Mouse (Mus musculus) neural tube, embryonic 15.5 days (tissue): ENCODE data around the gene Ccr7. TPM values are rescaled to one million over a fixed set of nuclear protein-coding genes. Genes with fewer than 3 reads are reported as not detected.
A peak's percentile ranks its signal among the peaks of the same experiment; 100 is the strongest.

Experiments used
- ATAC-seq: fragments of 200-750 bp; cut with Nextera tagmentation; 2 replicates; pipeline ENCODE4 v1.8.0; 2017; ENCODE audit warnings: mild to moderate bottlenecking, moderate TSS enrichment, moderate library complexity; ENCODE audit not compliant: low FRiP score
- H3K27ac ChIP-seq: fragments of 300-500 bp; sonication (generic); replicated peaks from 2 replicates; pipeline ENCODE4 v1.5.1; 2015; ENCODE audit warnings: mild to moderate bottlenecking, inconsistent platforms
- H3K27me3 ChIP-seq: fragments of 300-500 bp; sonication (generic); replicated peaks from 2 replicates; pipeline ENCODE4 v1.6.1; 2015; ENCODE audit warnings: inconsistent platforms
- H3K36me3 ChIP-seq: fragments of 300-500 bp; sonication (generic); 2 replicates; pipeline ENCODE4 v1.6.1; 2015; ENCODE audit warnings: inconsistent platforms
- H3K4me1 ChIP-seq: fragments of 300-500 bp; sonication (generic); 2 replicates; pipeline ENCODE4 v1.6.1; 2015; ENCODE audit warnings: inconsistent platforms
- H3K4me2 ChIP-seq: fragments of 300-500 bp; sonication (generic); 2 replicates; pipeline ENCODE4 v1.6.1; 2015; ENCODE audit warnings: inconsistent platforms, mild to moderate bottlenecking, moderate library complexity
- H3K4me3 ChIP-seq: fragments of 300-500 bp; sonication (generic); replicated peaks from 2 replicates; pipeline ENCODE4 v1.5.1; 2015; ENCODE audit warnings: mild to moderate bottlenecking, inconsistent platforms
- H3K9ac ChIP-seq: fragments of 300-500 bp; sonication (generic); replicated peaks from 2 replicates; pipeline ENCODE4 v1.6.1; 2015; ENCODE audit warnings: mild to moderate bottlenecking, inconsistent platforms
- H3K9me3 ChIP-seq: fragments of 300-500 bp; sonication (generic); replicated peaks from 2 replicates; pipeline ENCODE4 v1.6.1; 2016; ENCODE audit warnings: inconsistent platforms
- WGBS: fragments of 180-500 bp; shearing (Covaris S2); methylation state at CpG from one replicate; pipeline ENCODE4 v1.1.7; 2015; ENCODE audit warnings: mixed read lengths; 5-methylcytosine and 5-hydroxymethylcytosine counted together
- polyA plus RNA-seq: library from polyadenylated mRNA; unstranded; fragments of >200 nt; fragmentation: Nextera tagmentation; extraction: Ambion mirVana; gene quantifications from 2 replicates; pipeline ENCODE4 v1.2.1, GENCODE M21; 2015

Gene Ccr7
- polyA plus RNA-seq, 1 experiment from 2014 or later: not detected

- H3K27ac ChIP-seq: no peak overlapping the region
- WGBS: 36% methylated on average over 3 of the region's 3 CpGs
- H3K4me1 ChIP-seq: peaks cover 14% of the 10 kb centered on the region
- no peak overlapping the region for H3K4me2 ChIP-seq
- no peaks in the 10 kb centered on the region for H3K36me3 ChIP-seq
- no peak overlapping the region for H3K9ac ChIP-seq
- ATAC-seq: no peak
- H3K27me3 ChIP-seq: no peaks in the 10 kb centered on the region
- no peaks in the 10 kb centered on the region for H3K9me3 ChIP-seq
- no peak overlapping the region for H3K4me3 ChIP-seq
These were observed 32.2 kb downstream of the Ccr7 start for GRCm38 (mm10) chr11:99122703-99123102.

GRCm38 (mm10) chr11:99121218-99121631 is 33.7 kb downstream of the Ccr7 start:
- Histone ChIP-seq H3K4me2 (no peak overlapping the region), H3K9ac (no peak overlapping the region), H3K36me3 (no peaks in the 10 kb centered on the region), H3K9me3 (no peaks in the 10 kb centered on the region), H3K27me3 (no peaks in the 10 kb centered on the region), H3K4me3 (no peak overlapping the region), H3K4me1 (peaks cover 14% of the 10 kb centered on the region), H3K27ac (peak overlapping the region; percentile 66; the same call in 1 of the 2 replicates)
- ATAC-seq: no peak
- 39% methylated on average over 14 of the region's 14 CpGs for WGBS

- ATAC-seq: no peak
- peaks cover 14% of the 10 kb centered on the region for H3K4me1 ChIP-seq
- no peaks in the 10 kb centered on the region for H3K27me3 ChIP-seq
- H3K36me3 ChIP-seq: no peaks in the 10 kb centered on the region
- peak overlapping the region; percentile 66 for H3K27ac ChIP-seq
- H3K4me2 ChIP-seq: no peak overlapping the region
- no peaks in the 10 kb centered on the region for H3K9me3 ChIP-seq
- H3K9ac ChIP-seq: no peak overlapping the region
- 44% methylated on average over 20 of the region's 20 CpGs for WGBS
- no peak overlapping the region for H3K4me3 ChIP-seq
These were observed 34.2 kb downstream of the Ccr7 start for GRCm38 (mm10) chr11:99120524-99121217.

GRCm38 (mm10) chr11:99118963-99119362 is 35.9 kb downstream of the Ccr7 start:
- Histone ChIP-seq H3K9me3 (no peaks in the 10 kb centered on the region), H3K27ac (no peak overlapping the region), H3K36me3 (no peaks in the 10 kb centered on the region), H3K4me2 (no peak overlapping the region), H3K4me1 (peaks cover 14% of the 10 kb centered on the region), H3K9ac (no peak overlapping the region), H3K27me3 (no peaks in the 10 kb centered on the region), H3K4me3 (no peak overlapping the region)
- no peak for ATAC-seq
- WGBS: 76% methylated on average over 7 of the region's 7 CpGs

- Histone ChIP-seq H3K36me3 (no peaks in the 10 kb centered on the region), H3K4me1 (peaks cover 14% of the 10 kb centered on the region), H3K4me2 (no peak overlapping the region), H3K9me3 (no peaks in the 10 kb centered on the region), H3K27ac (no peak overlapping the region), H3K9ac (no peak overlapping the region), H3K4me3 (no peak overlapping the region), H3K27me3 (no peaks in the 10 kb centered on the region)
- WGBS: 97% methylated on average over 1 of the region's 1 CpGs
- ATAC-seq: no peak
These were observed 36.5 kb downstream of the Ccr7 start for GRCm38 (mm10) chr11:99118420-99118819.

- H3K9ac ChIP-seq: no peak overlapping the region
- WGBS: 81% methylated on average over 7 of the region's 7 CpGs
- H3K4me3 ChIP-seq: no peak overlapping the region
- H3K27me3 ChIP-seq: no peaks in the 10 kb centered on the region
- H3K9me3 ChIP-seq: no peaks in the 10 kb centered on the region
- ATAC-seq: no peak
- no peak overlapping the region for H3K4me2 ChIP-seq
- peaks cover 17% of the 10 kb centered on the region for H3K4me1 ChIP-seq
- H3K36me3 ChIP-seq: no peaks in the 10 kb centered on the region
- no peak overlapping the region for H3K27ac ChIP-seq
These were observed 37.0 kb downstream of the Ccr7 start for GRCm38 (mm10) chr11:99117907-99118306.

- Histone ChIP-seq H3K4me3 (no peak overlapping the region), H3K9ac (no peak overlapping the region), H3K27me3 (no peaks in the 10 kb centered on the region), H3K27ac (no peak overlapping the region), H3K36me3 (no peaks in the 10 kb centered on the region), H3K9me3 (no peaks in the 10 kb centered on the region), H3K4me2 (no peak overlapping the region), H3K4me1 (peaks cover 13% of the 10 kb centered on the region)
- WGBS: 76% methylated on average over 6 of the region's 6 CpGs
- no peak for ATAC-seq
These were observed 38.9 kb downstream of the Ccr7 start for GRCm38 (mm10) chr11:99115940-99116339.

GRCm38 (mm10) chr11:99113111-99113510 is 41.8 kb downstream of the Ccr7 start:
- ATAC-seq: no peak
- Histone ChIP-seq H3K4me2 (no peak overlapping the region), H3K9me3 (no peaks in the 10 kb centered on the region), H3K4me1 (peaks cover 8% of the 10 kb centered on the region; the same call in 1 of the 2 replicates), H3K4me3 (no peak overlapping the region), H3K27ac (peak overlapping the region; percentile 66; the same call in 1 of the 2 replicates), H3K27me3 (no peaks in the 10 kb centered on the region), H3K36me3 (no peaks in the 10 kb centered on the region), H3K9ac (no peak overlapping the region)
- 1% methylated on average over 3 of the region's 3 CpGs for WGBS

- H3K4me2 ChIP-seq: no peak overlapping the region
- ATAC-seq: no peak
- H3K9ac ChIP-seq: no peak overlapping the region
- no peak overlapping the region for H3K4me3 ChIP-seq
- WGBS: 16% methylated on average over 5 of the region's 5 CpGs
- H3K36me3 ChIP-seq: no peaks in the 10 kb centered on the region
- no peaks in the 10 kb centered on the region for H3K27me3 ChIP-seq
- H3K27ac ChIP-seq: peak overlapping the region; percentile 66
- peaks cover 8% of the 10 kb centered on the region; the same call in 1 of the 2 replicates for H3K4me1 ChIP-seq
- H3K9me3 ChIP-seq: no peaks in the 10 kb centered on the region
These were observed 42.2 kb downstream of the Ccr7 start for GRCm38 (mm10) chr11:99112700-99113099.

GRCm38 (mm10) chr11:99111631-99112030 is 43.2 kb downstream of the Ccr7 start:
- no peak overlapping the region for H3K27ac ChIP-seq
- H3K4me2 ChIP-seq: no peak overlapping the region
- ATAC-seq: no peak
- H3K9me3 ChIP-seq: no peaks in the 10 kb centered on the region
- no peak overlapping the region for H3K9ac ChIP-seq
- no peak overlapping the region for H3K4me3 ChIP-seq
- WGBS: 87% methylated on average over 7 of the region's 7 CpGs
- H3K36me3 ChIP-seq: no peaks in the 10 kb centered on the region
- no peaks in the 10 kb centered on the region for H3K27me3 ChIP-seq
- peaks cover 12% of the 10 kb centered on the region; the same call in 1 of the 2 replicates for H3K4me1 ChIP-seq

- Histone ChIP-seq H3K27ac (no peak overlapping the region), H3K9me3 (no peaks in the 10 kb centered on the region), H3K9ac (no peak overlapping the region), H3K4me3 (no peak overlapping the region), H3K36me3 (no peaks in the 10 kb centered on the region), H3K27me3 (no peaks in the 10 kb centered on the region), H3K4me1 (peaks cover 12% of the 10 kb centered on the region), H3K4me2 (no peak overlapping the region)
- no peak for ATAC-seq
- WGBS: 56% methylated on average over 11 of the region's 11 CpGs
These were observed 43.7 kb downstream of the Ccr7 start for GRCm38 (mm10) chr11:99111155-99111554.

- H3K4me2 ChIP-seq: no peak overlapping the region
- H3K9me3 ChIP-seq: no peaks in the 10 kb centered on the region
- ATAC-seq: no peak
- H3K27ac ChIP-seq: no peak overlapping the region
- H3K27me3 ChIP-seq: no peaks in the 10 kb centered on the region
- no peaks in the 10 kb centered on the region for H3K36me3 ChIP-seq
- 88% methylated on average over 15 of the region's 15 CpGs for WGBS
- H3K9ac ChIP-seq: no peak overlapping the region
- H3K4me1 ChIP-seq: peaks cover 12% of the 10 kb centered on the region
- H3K4me3 ChIP-seq: no peak overlapping the region
These were observed 44.3 kb downstream of the Ccr7 start for GRCm38 (mm10) chr11:99110370-99111110.
